In genomic region chr8:71380178-71381171, GRCm38 (mm10) we compare ENCODE assay signal across 8 mouse cellular contexts. TPM values are rescaled to one million over a fixed set of nuclear protein-coding genes. Genes with fewer than 3 reads are reported as not detected.
DNase-seq lines count a peak whose midpoint lies in the region; ATAC-seq and TF ChIP-seq lines count a peak whose summit lies in the region.

No protein-coding gene starts in this region.

- DNase-seq in thymus, adult 2 months: no peak
- no peak for DNase-seq in thymus, postnatal 0 days (ENCODE audit: low spot score)
- DNase-seq in right cerebral cortex, postnatal 10 days (ENCODE audit: low spot score in 2 of 2): no peak
- DNase-seq in left cerebral cortex, adult 9 months (ENCODE audit: low spot score in 2 of 2): no peak

- no peak overlapping the region for H3K27ac ChIP-seq in thymus, adult 2 months (ENCODE audit: control insufficient read depth, insufficient read depth, low read length)
- H3K27ac ChIP-seq in embryonic facial prominence, embryonic 15.5 days (replicated peaks): peak overlapping the region; percentile 93; the same call in 1 of the 2 replicates
- H3K27ac ChIP-seq in intestine, embryonic 15.5 days: peak overlapping the region; percentile 94
- H3K27ac ChIP-seq in lung, embryonic 16.5 days (ENCODE audit: low read length): peak overlapping the region; percentile 96

- peak overlapping the region; percentile 89 for H3K9ac ChIP-seq in embryonic facial prominence, embryonic 15.5 days
- peak overlapping the region; percentile 92 for H3K9ac ChIP-seq in intestine, embryonic 15.5 days
- H3K9ac ChIP-seq in lung, embryonic 16.5 days (ENCODE audit: low read length): peak overlapping the region; percentile 95

- no peaks in the 10 kb centered on the region for H3K36me3 ChIP-seq in thymus, adult 2 months (ENCODE audit: control insufficient read depth, insufficient read depth, low read length)
- H3K36me3 ChIP-seq in embryonic facial prominence, embryonic 15.5 days: 0 out of 2 replicates have a peak, but pooled peaks cover 5% of the 10 kb centered on the region
- H3K36me3 ChIP-seq in intestine, embryonic 15.5 days: peaks cover 15% of the 10 kb centered on the region
- H3K36me3 ChIP-seq in lung, embryonic 16.5 days (ENCODE audit: control insufficient read depth, insufficient read depth, low read length): peaks cover 12% of the 10 kb centered on the region

- H3K4me2 ChIP-seq in embryonic facial prominence, embryonic 15.5 days (replicated peaks): peak overlapping the region; percentile 98
- peak overlapping the region; percentile 90 for H3K4me2 ChIP-seq in intestine, embryonic 15.5 days (replicated peaks)
- H3K4me2 ChIP-seq in lung, embryonic 16.5 days (ENCODE audit: low read depth, low read length): peak overlapping the region; percentile 75

- 14% methylated on average over 72 of the region's 72 CpGs for WGBS in thymus, adult 2 months
- 1% methylated on average over 72 of the region's 72 CpGs for WGBS in embryonic facial prominence, embryonic 15.5 days
- under 1% methylated on average over 70 of the region's 72 CpGs for WGBS in intestine, embryonic 15.5 days
- WGBS in lung, embryonic 16.5 days: under 1% methylated on average over 68 of the region's 72 CpGs

- peak overlapping the region; percentile 57 for H3K4me3 ChIP-seq in thymus, adult 2 months (ENCODE audit: control insufficient read depth, insufficient read depth, low read length)
- peak overlapping the region; percentile 82 for H3K4me3 ChIP-seq in embryonic facial prominence, embryonic 15.5 days (replicated peaks)
- peak overlapping the region; percentile 88 for H3K4me3 ChIP-seq in intestine, embryonic 15.5 days (replicated peaks)
- peak overlapping the region; percentile 99 for H3K4me3 ChIP-seq in lung, embryonic 16.5 days (ENCODE audit: low read length)

- ATAC-seq in embryonic facial prominence, embryonic 15.5 days (ENCODE audit: insufficient number of reproducible peaks, low FRiP score, low TSS enrichment, low read depth): no peak
- no peak for ATAC-seq in intestine, embryonic 15.5 days
- ATAC-seq in lung, embryonic 16.5 days (ENCODE audit: low read depth): no peak
- ATAC-seq in megakaryocyte-erythroid progenitor cell, adult 5-6 weeks (replicated peaks; ENCODE audit: low FRiP score, low TSS enrichment, poor library complexity, severe bottlenecking): no peak

- H3K4me1 ChIP-seq in thymus, adult 2 months (replicated peaks; ENCODE audit: control insufficient read depth, insufficient read depth, low read length): peaks cover 26% of the 10 kb centered on the region
- H3K4me1 ChIP-seq in embryonic facial prominence, embryonic 15.5 days: peaks cover 64% of the 10 kb centered on the region
- H3K4me1 ChIP-seq in intestine, embryonic 15.5 days (replicated peaks): peaks cover 56% of the 10 kb centered on the region
- peaks cover 51% of the 10 kb centered on the region for H3K4me1 ChIP-seq in lung, embryonic 16.5 days (replicated peaks; ENCODE audit: control insufficient read depth, insufficient read depth, low read length)

- no peaks in the 10 kb centered on the region for H3K9me3 ChIP-seq in embryonic facial prominence, embryonic 15.5 days (replicated peaks)
- H3K9me3 ChIP-seq in intestine, embryonic 15.5 days: no peaks in the 10 kb centered on the region
- no peaks in the 10 kb centered on the region for H3K9me3 ChIP-seq in lung, embryonic 16.5 days (ENCODE audit: control insufficient read depth, low read length)

- no peak for TF ChIP-seq POLR2A in thymus, adult 2 months (IDR thresholded peaks at IDR 0.05; ENCODE audit: control insufficient read depth, extremely low read depth, insufficient read depth, low read length, poor library complexity)

- H3K27me3 ChIP-seq in thymus, adult 2 months (ENCODE audit: control insufficient read depth, insufficient read depth, low read length): peaks cover 16% of the 10 kb centered on the region; the same call in 1 of the 2 replicates
- H3K27me3 ChIP-seq in embryonic facial prominence, embryonic 15.5 days: no peaks in the 10 kb centered on the region
- no peaks in the 10 kb centered on the region for H3K27me3 ChIP-seq in intestine, embryonic 15.5 days (replicated peaks)
- no peaks in the 10 kb centered on the region for H3K27me3 ChIP-seq in lung, embryonic 16.5 days (ENCODE audit: control insufficient read depth, insufficient read depth, low read depth, low read length)

- no peak for TF ChIP-seq CTCF in thymus, adult 2 months (IDR thresholded peaks at IDR 0.05; ENCODE audit: borderline replicate concordance, control insufficient read depth, extremely low read depth, insufficient read depth, low read length, poor library complexity)

RNA-seq across cellular contexts. Expression of gene Nr2f6, which starts 1.3 kb away (rescaled TPM):
- 71.2 and 71.5 TPM in 2 replicates for polyA plus RNA-seq in thymus, adult 2 months (2012; rRNA removed)
- 17.7 and 18.4 TPM in 2 replicates for polyA plus RNA-seq in thymus, postnatal 0 days (2015; fragmentation: Nextera tagmentation; extraction: Ambion mirVana)
- polyA plus RNA-seq in embryonic facial prominence, embryonic 15.5 days (2015; fragmentation: Nextera tagmentation; extraction: Ambion mirVana): 59.0 and 61.2 TPM in 2 replicates
- 81.1 and 85.7 TPM in 2 replicates for polyA plus RNA-seq in intestine, embryonic 15.5 days (2015; fragmentation: Nextera tagmentation; extraction: Ambion mirVana)
- polyA plus RNA-seq in lung, embryonic 16.5 days (2015; fragmentation: Nextera tagmentation; extraction: Ambion mirVana): 36.2 and 39.9 TPM in 2 replicates
- 1.4 and 3.2 TPM in 2 replicates for total RNA-seq in megakaryocyte-erythroid progenitor cell, adult 5-6 weeks (2014; fragmentation: Nextera tagmentation)
- total RNA-seq in megakaryocyte-erythroid progenitor cell, adult 5-6 weeks (2017): 1.7 TPM in 1 of 2 replicates, not detected in the other

RNA-seq across cellular contexts. Expression of gene Ocel1, which starts 9.4 kb away (rescaled TPM):
- 34.9 and 36.1 TPM in 2 replicates for polyA plus RNA-seq in thymus, adult 2 months (2012; rRNA removed)
- polyA plus RNA-seq in thymus, postnatal 0 days (2015; fragmentation: Nextera tagmentation; extraction: Ambion mirVana): 17.4 and 19.2 TPM in 2 replicates
- 7.1 and 8.5 TPM in 2 replicates for polyA plus RNA-seq in embryonic facial prominence, embryonic 15.5 days (2015; fragmentation: Nextera tagmentation; extraction: Ambion mirVana)
- polyA plus RNA-seq in intestine, embryonic 15.5 days (2015; fragmentation: Nextera tagmentation; extraction: Ambion mirVana): 6.7 and 7.9 TPM in 2 replicates
- 5.9 and 6.3 TPM in 2 replicates for polyA plus RNA-seq in lung, embryonic 16.5 days (2015; fragmentation: Nextera tagmentation; extraction: Ambion mirVana)
- 6.4 and 7.4 TPM in 2 replicates for total RNA-seq in megakaryocyte-erythroid progenitor cell, adult 5-6 weeks (2014; fragmentation: Nextera tagmentation)
- 8.1 and 13.8 TPM in 2 replicates for total RNA-seq in megakaryocyte-erythroid progenitor cell, adult 5-6 weeks (2017)

RNA-seq across cellular contexts. Expression of gene Use1, which starts 13.8 kb away (rescaled TPM):
- 133 and 156 TPM in 2 replicates for polyA plus RNA-seq in thymus, adult 2 months (2012; rRNA removed)
- polyA plus RNA-seq in thymus, postnatal 0 days (2015; fragmentation: Nextera tagmentation; extraction: Ambion mirVana): 143 and 152 TPM in 2 replicates
- 100 and 121 TPM in 2 replicates for polyA plus RNA-seq in embryonic facial prominence, embryonic 15.5 days (2015; fragmentation: Nextera tagmentation; extraction: Ambion mirVana)
- polyA plus RNA-seq in intestine, embryonic 15.5 days (2015; fragmentation: Nextera tagmentation; extraction: Ambion mirVana): 93.5 and 93.8 TPM in 2 replicates
- polyA plus RNA-seq in lung, embryonic 16.5 days (2015; fragmentation: Nextera tagmentation; extraction: Ambion mirVana): 95.6 and 101 TPM in 2 replicates
- total RNA-seq in megakaryocyte-erythroid progenitor cell, adult 5-6 weeks (2014; fragmentation: Nextera tagmentation): 147 and 161 TPM in 2 replicates
- total RNA-seq in megakaryocyte-erythroid progenitor cell, adult 5-6 weeks (2017): 129 and 139 TPM in 2 replicates

RNA-seq across cellular contexts. Expression of gene Ushbp1, which starts 15.1 kb away (rescaled TPM):
- polyA plus RNA-seq in thymus, adult 2 months (2012; rRNA removed): 9.9 and 13.6 TPM in 2 replicates
- polyA plus RNA-seq in thymus, postnatal 0 days (2015; fragmentation: Nextera tagmentation; extraction: Ambion mirVana): 4.7 and 5.1 TPM in 2 replicates
- 11.6 and 12.7 TPM in 2 replicates for polyA plus RNA-seq in embryonic facial prominence, embryonic 15.5 days (2015; fragmentation: Nextera tagmentation; extraction: Ambion mirVana)
- polyA plus RNA-seq in intestine, embryonic 15.5 days (2015; fragmentation: Nextera tagmentation; extraction: Ambion mirVana): 8.8 and 10.8 TPM in 2 replicates
- 37.3 and 40.7 TPM in 2 replicates for polyA plus RNA-seq in lung, embryonic 16.5 days (2015; fragmentation: Nextera tagmentation; extraction: Ambion mirVana)
- not detected in 2 replicates for total RNA-seq in megakaryocyte-erythroid progenitor cell, adult 5-6 weeks (2014; fragmentation: Nextera tagmentation)
- not detected in 2 replicates for total RNA-seq in megakaryocyte-erythroid progenitor cell, adult 5-6 weeks (2017)

RNA-seq across cellular contexts. Expression of gene Babam1, which starts 16.2 kb away (rescaled TPM):
- polyA plus RNA-seq in thymus, adult 2 months (2012; rRNA removed): 219 and 225 TPM in 2 replicates
- polyA plus RNA-seq in thymus, postnatal 0 days (2015; fragmentation: Nextera tagmentation; extraction: Ambion mirVana): 83.2 and 87.4 TPM in 2 replicates
- 96.7 and 106 TPM in 2 replicates for polyA plus RNA-seq in embryonic facial prominence, embryonic 15.5 days (2015; fragmentation: Nextera tagmentation; extraction: Ambion mirVana)
- polyA plus RNA-seq in intestine, embryonic 15.5 days (2015; fragmentation: Nextera tagmentation; extraction: Ambion mirVana): 97.8 and 99.8 TPM in 2 replicates
- 96.9 and 108 TPM in 2 replicates for polyA plus RNA-seq in lung, embryonic 16.5 days (2015; fragmentation: Nextera tagmentation; extraction: Ambion mirVana)
- total RNA-seq in megakaryocyte-erythroid progenitor cell, adult 5-6 weeks (2014; fragmentation: Nextera tagmentation): 107 and 130 TPM in 2 replicates
- 73.7 and 90.2 TPM in 2 replicates for total RNA-seq in megakaryocyte-erythroid progenitor cell, adult 5-6 weeks (2017)
